Mouse (Mus musculus) left cerebral cortex, postnatal 36 days (tissue): ENCODE measurements around the gene Gnaz. TPM values are rescaled to one million over a fixed set of nuclear protein-coding genes. Genes with fewer than 3 reads are reported as not detected.

Experiments
- DNase-seq, 2 experiments: peaks; one replicate each; pipeline ENCODE4 v3.0.0; 2021 to 2022; ENCODE audit warnings: low spot score in 2 of 2, mixed read lengths in 1 of 2
- intact Hi-C: fragments of 180-260 bp; cut with DNase I; formaldehyde crosslinking; loops from one replicate; pipeline ENCODE4 v1.15.1; 2025
- total RNA-seq, 2 experiments: library from RNA; stranded (reverse); gene quantifications; 2 replicates each; pipeline ENCODE4 v1.2.3; 2021

The Gnaz gene
- 100 to 1,000 TPM; 120 to 122 TPM for total RNA-seq

GRCm38 (mm10) chr10:74966850-74967451 is at the start of gene Gnaz:
TSS of gene Gnaz (plus strand) at chr10:74967177.
- intact Hi-C loops = loop anchor here (5.0 kb wide), 1 partner anchor 40 kb away; no protein-coding TSS in a partner anchor
- DNase-seq = peak; percentile 99

GRCm38 (mm10) chr10:74919277-74919676 is 47.7 kb upstream of the Gnaz start:
- intact Hi-C loops = no loop called here
- DNase-seq = no peak

- intact Hi-C loops = no loop called here
- DNase-seq = peak in 1 of 2 experiments; percentile 50
These were observed 46.0 kb upstream of the Gnaz start for GRCm38 (mm10) chr10:74920853-74921567.

GRCm38 (mm10) chr10:74921614-74922013 is 45.4 kb upstream of the Gnaz start:
- no peak for DNase-seq
- intact Hi-C loops = no loop called here

- DNase-seq = peak; percentile 65 to 74
- intact Hi-C loops = no loop called here
These were observed 44.2 kb upstream of the Gnaz start for GRCm38 (mm10) chr10:74922763-74923162.

- intact Hi-C loops = no loop called here
- DNase-seq = no peak
These were observed 42.7 kb upstream of the Gnaz start for GRCm38 (mm10) chr10:74924274-74924673.

GRCm38 (mm10) chr10:74925324-74925723 is 41.7 kb upstream of the Gnaz start:
- intact Hi-C loops = no loop called here
- DNase-seq = peak; percentile 72 to 78

GRCm38 (mm10) chr10:74928276-74928675 is 38.7 kb upstream of the Gnaz start:
- intact Hi-C loops = no loop called here
- peak in 1 of 2 experiments; percentile 3 for DNase-seq

- intact Hi-C loops = no loop called here
- DNase-seq = peak in 1 of 2 experiments; percentile 4
These were observed 37.4 kb upstream of the Gnaz start for GRCm38 (mm10) chr10:74929578-74929977.

- DNase-seq = peak in 1 of 2 experiments; percentile 3
- intact Hi-C loops = no loop called here
These were observed 36.4 kb upstream of the Gnaz start for GRCm38 (mm10) chr10:74930541-74930940.

- peak in 1 of 2 experiments; percentile 2 for DNase-seq
- intact Hi-C loops = no loop called here
These were observed 35.3 kb upstream of the Gnaz start for GRCm38 (mm10) chr10:74931631-74932030.

- peak in 1 of 2 experiments; percentile 3 for DNase-seq
- intact Hi-C loops = no loop called here
These were observed 34.5 kb upstream of the Gnaz start for GRCm38 (mm10) chr10:74932487-74932886.

GRCm38 (mm10) chr10:74933548-74934190 is 33.3 kb upstream of the Gnaz start:
- intact Hi-C loops = no loop called here
- DNase-seq = peak in 1 of 2 experiments; percentile 3

GRCm38 (mm10) chr10:74934521-74934920 is 32.5 kb upstream of the Gnaz start:
- intact Hi-C loops = no loop called here
- no peak for DNase-seq

GRCm38 (mm10) chr10:74935016-74935415 is 32.0 kb upstream of the Gnaz start:
- intact Hi-C loops = loop anchor here (5.0 kb wide), 1 partner anchor 217 kb away; no protein-coding TSS in a partner anchor
- no peak for DNase-seq

GRCm38 (mm10) chr10:74937003-74937790 is 29.8 kb upstream of the Gnaz start:
- no peak for DNase-seq
- intact Hi-C loops = loop anchor here (2.0 to 5.0 kb wide), 2 partner anchors 84 to 215 kb away; no protein-coding TSS in a partner anchor

GRCm38 (mm10) chr10:74938410-74938809 is 28.6 kb upstream of the Gnaz start:
- intact Hi-C loops = loop anchor here (5.0 kb wide), 1 partner anchor 214 kb away; no protein-coding TSS in a partner anchor

GRCm38 (mm10) chr10:74939300-74939699 is 27.7 kb upstream of the Gnaz start:
- intact Hi-C loops = loop anchor here (5.0 kb wide), 1 partner anchor 213 kb away; no protein-coding TSS in a partner anchor

More at GRCm38 (mm10) chr10:74938410-74938809, 28.6 kb upstream of the Gnaz start:
- DNase-seq = no peak

GRCm38 (mm10) chr10:74940795-74941194 is 26.2 kb upstream of the Gnaz start:
- no peak for DNase-seq
- intact Hi-C loops = no loop called here

More at GRCm38 (mm10) chr10:74939300-74939699, 27.7 kb upstream of the Gnaz start:
- DNase-seq = no peak
